Mouse (Mus musculus) liver, adult 2 months (tissue): ENCODE measurements around the gene Lrrc8c. TPM values are rescaled to one million over a fixed set of nuclear protein-coding genes. Genes with fewer than 3 reads are reported as not detected.
"Not testable (repeated sequence)": the region's sequence is repeated elsewhere in the genome, so short reads cannot be mapped to it uniquely, and the experiment has no call there.

Experiments used
- DNase-seq: peaks from one replicate; pipeline ENCODE4 v3.0.0-alpha.2; 2011; ENCODE audit warnings: low read depth, low spot score; ENCODE audit errors: extremely low read depth
- H3K27ac ChIP-seq: fragments of 200-500 bp; replicated peaks from 2 replicates; pipeline ENCODE4 v1.5.1; 2012; ENCODE audit warnings: low read depth, mild to moderate bottlenecking, control low read depth, inconsistent platforms, low read length; ENCODE audit not compliant: insufficient read depth
- H3K27me3 ChIP-seq: fragments of 200-500 bp; 2 replicates; pipeline ENCODE4 v1.6.1; 2012; ENCODE audit warnings: mild to moderate bottlenecking, moderate library complexity, low read length, inconsistent platforms; ENCODE audit not compliant: control insufficient read depth, insufficient read depth
- H3K36me3 ChIP-seq: fragments of 200-500 bp; 2 replicates; pipeline ENCODE4 v1.6.1; 2012; ENCODE audit warnings: low read length, inconsistent platforms; ENCODE audit not compliant: control insufficient read depth, insufficient read depth
- H3K4me1 ChIP-seq: fragments of 200-500 bp; 2 replicates; pipeline ENCODE4 v1.6.1; 2011; ENCODE audit warnings: low read length; ENCODE audit not compliant: control insufficient read depth, insufficient read depth
- H3K4me3 ChIP-seq: fragments of 200-500 bp; 2 replicates; pipeline ENCODE4 v1.5.1; 2011; ENCODE audit warnings: low read depth, mild to moderate bottlenecking, control low read depth, low read length, moderate library complexity; ENCODE audit not compliant: insufficient read depth
- H3K79me2 ChIP-seq: fragments of 200-500 bp; 2 replicates; pipeline ENCODE4 v1.6.1; 2012; ENCODE audit warnings: inconsistent platforms, mild to moderate bottlenecking, low read length, moderate library complexity; ENCODE audit not compliant: control insufficient read depth, insufficient read depth
- H3K9ac ChIP-seq: fragments of 200-500 bp; 2 replicates; pipeline ENCODE4 v1.6.1; 2012; ENCODE audit warnings: low read depth, mild to moderate bottlenecking, control low read depth, inconsistent platforms, low read length
- CTCF ChIP-seq: fragments of 200-500 bp; IDR thresholded peaks from 2 replicates; pipeline ENCODE4 v1.5.1; 2011; ENCODE audit warnings: low read depth, low read length, control low read depth
- POLR2A ChIP-seq: fragments of 200-500 bp; IDR thresholded peaks from 2 replicates; pipeline ENCODE4 v1.6.1; 2011; ENCODE audit warnings: low read length, control low read depth; ENCODE audit not compliant: insufficient read depth; ENCODE audit errors: extremely low read depth
- WGBS: fragments of 180-500 bp; shearing (Covaris S2); methylation state at CpG from one replicate; pipeline ENCODE4 v1.1.7; 2018; 5-methylcytosine and 5-hydroxymethylcytosine counted together
- polyA plus RNA-seq: library from polyadenylated mRNA; depleted of rRNA; stranded (reverse); fragments of >200 nt; gene quantifications from 2 replicates; pipeline ENCODE4 v1.2.3, GENCODE M21; 2012
- total RNA-seq: library from RNA; depleted of rRNA; stranded (reverse); fragments of >200 nt; gene quantifications from 2 replicates; pipeline ENCODE4 v1.2.3, GENCODE M21; 2014

Lrrc8c gene
- total and polyA plus RNA-seq, 2 experiments = 1.5 to 3.3 TPM

DNA sequence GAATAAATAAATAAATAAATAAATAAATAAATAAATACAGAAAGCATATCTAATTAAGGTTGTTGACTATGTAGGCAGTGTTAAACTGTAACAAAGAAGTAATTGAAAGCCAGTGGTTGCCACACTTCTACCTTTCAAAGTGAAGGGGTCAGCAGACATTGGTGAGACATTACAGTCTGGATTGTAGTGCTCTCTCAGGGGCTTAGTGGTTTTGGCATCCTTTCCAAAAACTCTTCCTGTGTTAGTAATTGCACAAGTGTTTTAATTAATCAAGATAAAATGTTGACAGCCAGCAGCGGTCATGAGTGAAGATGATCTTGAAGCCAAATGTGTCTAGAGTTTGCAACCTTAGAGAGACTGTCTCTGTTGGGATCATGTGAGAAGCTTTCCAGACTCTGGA, 110.8 kb downstream of the Lrrc8c start:
- no peaks in the 10 kb centered on the region for H3K4me1 ChIP-seq
- H3K27ac ChIP-seq = no peak overlapping the region
- no peak for DNase-seq
- 79% methylated on average over 1 of the region's 1 CpGs for WGBS
- no peak overlapping the region for H3K4me3 ChIP-seq
- H3K79me2 ChIP-seq = no peaks in the 10 kb centered on the region
- no peaks in the 10 kb centered on the region for H3K27me3 ChIP-seq
- no peak overlapping the region for H3K9ac ChIP-seq
- no peak for TF ChIP-seq POLR2A
- TF ChIP-seq CTCF = no peak
- H3K36me3 ChIP-seq = no peaks in the 10 kb centered on the region

DNA sequence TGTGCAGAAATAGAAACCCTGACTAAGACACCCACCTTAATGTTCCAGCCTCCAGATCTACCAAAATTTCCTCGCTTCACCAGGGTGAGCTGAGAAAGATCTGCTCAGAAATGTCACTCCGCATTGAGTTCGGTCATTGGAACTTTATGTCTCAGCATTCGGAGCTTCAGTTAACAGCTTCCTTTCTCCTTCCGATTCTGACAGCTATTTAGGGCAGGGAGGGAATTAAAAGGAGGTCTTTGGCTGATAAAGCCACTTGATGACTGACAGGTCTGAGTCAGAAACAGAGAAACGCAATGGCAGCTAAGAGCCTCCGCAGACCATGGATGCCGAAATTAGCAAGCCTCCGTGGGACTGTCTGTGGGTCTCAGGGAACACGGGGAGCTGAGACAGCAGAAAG, 112.9 kb downstream of the Lrrc8c start:
- Histone ChIP-seq H3K79me2 (no peaks in the 10 kb centered on the region), H3K4me3 (no peak overlapping the region), H3K27ac (no peak overlapping the region), H3K4me1 (no peaks in the 10 kb centered on the region), H3K9ac (no peak overlapping the region), H3K27me3 (no peaks in the 10 kb centered on the region), H3K36me3 (no peaks in the 10 kb centered on the region)
- TF ChIP-seq CTCF = no peak
- TF ChIP-seq POLR2A = no peak
- DNase-seq = no peak
- 85% methylated on average over 10 of the region's 10 CpGs for WGBS

DNA sequence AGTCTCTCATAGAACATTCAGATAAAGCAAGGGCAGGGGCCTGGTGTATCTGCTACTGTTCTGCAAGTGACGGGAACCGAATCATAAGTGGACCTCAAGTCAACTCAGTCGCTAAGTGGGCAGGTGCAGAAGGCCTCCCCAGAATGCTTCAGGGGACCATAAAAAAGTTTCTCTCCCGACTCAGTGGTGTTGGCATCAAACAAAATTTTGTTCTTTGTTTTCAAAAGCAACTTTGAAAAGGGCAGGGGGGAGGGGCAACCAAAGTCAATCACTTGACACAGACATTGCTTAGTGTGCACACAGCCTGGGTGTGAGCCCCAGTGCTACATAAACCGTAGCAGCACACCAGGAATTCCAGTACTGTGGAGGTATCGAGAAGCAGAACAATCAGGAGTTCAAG, 116.4 kb downstream of the Lrrc8c start:
- H3K4me3 ChIP-seq = no peak overlapping the region
- H3K36me3 ChIP-seq = no peaks in the 10 kb centered on the region
- no peak for TF ChIP-seq CTCF
- no peak for TF ChIP-seq POLR2A
- H3K79me2 ChIP-seq = no peaks in the 10 kb centered on the region
- 87% methylated on average over 6 of the region's 6 CpGs for WGBS
- no peaks in the 10 kb centered on the region for H3K4me1 ChIP-seq
- DNase-seq = no peak
- no peaks in the 10 kb centered on the region for H3K27me3 ChIP-seq
- no peak overlapping the region for H3K27ac ChIP-seq
- H3K9ac ChIP-seq = no peak overlapping the region

DNA sequence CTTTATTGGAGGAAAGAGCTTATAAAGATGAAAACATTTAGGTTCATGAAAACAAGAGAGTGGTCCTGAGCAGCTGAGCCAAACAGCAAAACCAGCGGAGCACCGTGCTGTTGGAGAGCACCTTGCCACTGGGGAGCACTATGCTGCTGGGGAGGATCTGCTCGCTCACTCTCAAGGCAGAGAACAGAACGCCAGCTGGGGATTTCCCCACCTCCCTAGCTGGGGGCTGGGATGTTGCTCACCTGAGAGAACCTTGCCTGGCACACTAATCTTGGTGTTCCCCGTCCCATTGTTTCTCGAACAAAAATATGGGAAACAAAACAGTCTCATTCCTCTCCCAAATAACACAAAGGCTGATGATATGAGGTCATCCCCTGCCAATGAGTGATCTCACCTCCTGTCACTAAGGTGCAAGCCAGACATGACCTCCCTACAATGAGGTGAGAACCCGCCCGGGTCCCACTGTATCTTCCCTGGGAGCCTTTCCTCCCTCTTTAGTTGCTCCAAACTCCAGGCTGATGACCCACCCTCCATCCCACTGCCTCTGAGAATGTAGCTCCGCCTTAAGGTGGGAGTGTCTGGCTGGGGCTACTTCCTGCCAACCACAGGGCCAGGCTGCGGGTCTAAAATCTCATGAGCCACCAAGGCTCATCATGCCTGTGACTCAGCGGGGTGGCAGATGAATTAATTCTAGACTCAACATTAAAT, 117.5 kb downstream of the Lrrc8c start:
- TF ChIP-seq POLR2A = no peak
- TF ChIP-seq CTCF = no peak
- no peaks in the 10 kb centered on the region for H3K4me1 ChIP-seq
- H3K27me3 ChIP-seq = no peaks in the 10 kb centered on the region
- H3K4me3 ChIP-seq = no peak overlapping the region
- WGBS = 84% methylated on average over 11 of the region's 11 CpGs
- no peak overlapping the region for H3K27ac ChIP-seq
- no peaks in the 10 kb centered on the region for H3K36me3 ChIP-seq
- no peak for DNase-seq
- H3K79me2 ChIP-seq = no peaks in the 10 kb centered on the region
- H3K9ac ChIP-seq = no peak overlapping the region

DNA sequence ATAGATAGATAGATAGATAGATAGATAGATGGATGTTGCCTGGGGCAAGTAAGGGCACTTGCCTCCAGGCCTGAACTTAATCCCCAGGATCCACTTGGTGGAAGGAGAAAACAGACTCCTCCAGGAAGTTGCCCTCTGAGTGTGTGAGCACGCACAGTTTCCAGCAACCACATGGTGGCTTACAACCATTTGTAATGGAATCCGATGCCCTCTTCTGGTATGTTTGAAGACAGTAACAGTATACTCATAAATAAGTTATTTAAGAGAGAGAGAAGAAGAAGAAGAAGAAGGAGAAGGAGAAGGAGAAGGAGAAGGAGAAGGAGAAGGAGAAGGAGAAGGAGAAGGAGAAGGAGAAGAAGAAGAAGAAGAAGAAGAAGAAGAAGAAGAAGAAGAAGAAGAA, 119.1 kb downstream of the Lrrc8c start:
- 96% methylated on average over 2 of the region's 2 CpGs for WGBS
- not testable (repeated sequence) for H3K9ac ChIP-seq, H3K36me3 ChIP-seq, H3K4me3 ChIP-seq, H3K79me2 ChIP-seq, H3K4me1 ChIP-seq, H3K27ac ChIP-seq, DNase-seq, H3K27me3 ChIP-seq

GRCm38 (mm10) chr5:105638916-105639315, 119.7 kb downstream of the Lrrc8c start:
- WGBS = 90% methylated on average over 6 of the region's 6 CpGs

More at GRCm38 (mm10) chr5:105638916-105639315, 119.7 kb downstream of the Lrrc8c start:
- Histone ChIP-seq H3K4me3 (no peak overlapping the region), H3K79me2 (no peaks in the 10 kb centered on the region), H3K27me3 (no peaks in the 10 kb centered on the region), H3K9ac (no peak overlapping the region), H3K4me1 (no peaks in the 10 kb centered on the region), H3K36me3 (no peaks in the 10 kb centered on the region), H3K27ac (no peak overlapping the region)
- TF ChIP-seq POLR2A (no peak), CTCF (no peak)
- no peak for DNase-seq
